ENCODE assay signal across 29 mouse cellular contexts in the genomic region with DNA sequence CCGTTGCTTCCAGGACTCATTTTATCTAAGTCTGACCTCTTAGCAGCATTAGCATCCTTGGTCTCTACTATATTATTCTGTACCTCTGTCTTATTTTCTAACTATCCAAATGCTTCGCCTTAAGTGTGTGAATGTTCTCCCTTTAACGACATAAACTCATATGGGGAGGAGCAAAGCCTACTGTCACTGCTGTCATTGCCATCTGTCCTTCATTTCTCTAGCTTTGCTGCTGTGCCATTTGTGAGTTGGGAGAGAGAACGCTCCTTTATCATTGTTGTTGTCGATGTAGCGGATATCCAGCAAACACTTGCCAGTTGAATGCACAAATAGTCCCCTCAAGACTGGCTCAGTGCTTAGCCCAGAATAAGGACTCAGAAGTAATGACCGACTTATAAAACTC.
DNase-seq lines count a peak whose midpoint lies in the region; ATAC-seq and TF ChIP-seq lines count a peak whose summit lies in the region.
"Had no signal": no experiment of that assay in that cellular context is flagged by ENCODE, and none has a peak within 500 bp of the region (broad histone marks: within the 10 kb centered on the region; RNA-seq: fewer than 3 reads in every experiment).

No protein-coding gene starts in this region.

- H3K36me3 ChIP-seq in embryonic facial prominence, embryonic 13.5 days: no peaks in the 10 kb centered on the region
- H3K36me3 ChIP-seq in embryonic facial prominence, embryonic 10.5 days (replicated peaks): no peaks in the 10 kb centered on the region
- H3K36me3 ChIP-seq: hindbrain, embryonic 12.5 days; liver, embryonic 15.5 days; lung, embryonic 15.5 days; midbrain, embryonic 10.5 days; stomach, embryonic 15.5 days had no signal

- H3K9me3 ChIP-seq in embryonic facial prominence, embryonic 13.5 days: no peaks in the 10 kb centered on the region
- no peaks in the 10 kb centered on the region for H3K9me3 ChIP-seq in embryonic facial prominence, embryonic 10.5 days
- H3K9me3 ChIP-seq: hindbrain, embryonic 12.5 days; liver, embryonic 15.5 days; lung, embryonic 15.5 days; midbrain, embryonic 10.5 days; stomach, embryonic 15.5 days had no signal

- peaks cover 19% of the 10 kb centered on the region for H3K4me1 ChIP-seq in embryonic facial prominence, embryonic 13.5 days
- peaks cover 17% of the 10 kb centered on the region for H3K4me1 ChIP-seq in embryonic facial prominence, embryonic 10.5 days
- H3K4me1 ChIP-seq in lung, adult 2 months (ENCODE audit: control insufficient read depth, insufficient read depth, low read length): no peaks in the 10 kb centered on the region
- H3K4me1 ChIP-seq: hindbrain, embryonic 12.5 days; liver, embryonic 15.5 days; stomach, embryonic 15.5 days had no signal

- TF ChIP-seq CTCF in layer of hippocampus, adult 2 months (conservative IDR thresholded peaks at IDR 0.05): no peak
- TF ChIP-seq CTCF in lung, adult 2 months (IDR thresholded peaks at IDR 0.05; ENCODE audit: insufficient read depth, low read length): no peak

- H3K4me2 ChIP-seq in embryonic facial prominence, embryonic 13.5 days: no peak overlapping the region
- H3K4me2 ChIP-seq: heart, embryonic 11.5 days; hindbrain, embryonic 12.5 days; liver, embryonic 15.5 days; lung, embryonic 15.5 days; stomach, embryonic 15.5 days had no signal

- ATAC-seq in embryonic facial prominence, embryonic 13.5 days (ENCODE audit: insufficient number of reproducible peaks, insufficient read depth, low FRiP score, low TSS enrichment, low read depth): no peak
- ATAC-seq: intestine, embryonic 16.5 days had no signal

- peak overlapping the region; percentile 17; the same call in 1 of the 2 replicates for H3K27ac ChIP-seq in embryonic facial prominence, embryonic 13.5 days
- no peak overlapping the region for H3K27ac ChIP-seq in embryonic facial prominence, embryonic 10.5 days (replicated peaks)
- peak overlapping the region; percentile 81 for H3K27ac ChIP-seq in layer of hippocampus, adult 2 months
- H3K27ac ChIP-seq: hindbrain, embryonic 12.5 days; kidney, postnatal 0 days; liver, embryonic 15.5 days; lung, embryonic 15.5 days; midbrain, embryonic 10.5 days had no signal

- TF ChIP-seq POLR2A in lung, adult 2 months (IDR thresholded peaks at IDR 0.05; ENCODE audit: borderline replicate concordance, extremely low read depth, low read depth, low read length): no peak

- H3K27me3 ChIP-seq in embryonic facial prominence, embryonic 13.5 days: no peaks in the 10 kb centered on the region
- no peaks in the 10 kb centered on the region for H3K27me3 ChIP-seq in embryonic facial prominence, embryonic 10.5 days (replicated peaks; ENCODE audit: low read depth, poor library complexity, severe bottlenecking)
- H3K27me3 ChIP-seq: CH12.LX; hindbrain, embryonic 12.5 days; liver, embryonic 15.5 days; lung, embryonic 15.5 days; stomach, embryonic 15.5 days had no signal

- no peak overlapping the region for H3K4me3 ChIP-seq in embryonic facial prominence, embryonic 13.5 days
- no peak overlapping the region for H3K4me3 ChIP-seq in embryonic facial prominence, embryonic 10.5 days
- no peak overlapping the region for H3K4me3 ChIP-seq in layer of hippocampus, adult 2 months
- H3K4me3 ChIP-seq in lung, adult 2 months (replicated peaks; ENCODE audit: extremely low read depth, low read depth, low read length): no peak overlapping the region
- H3K4me3 ChIP-seq: erythroblast, embryonic 14.5 days; hindbrain, embryonic 12.5 days; liver, embryonic 15.5 days; lung, embryonic 15.5 days; midbrain, embryonic 10.5 days; stomach, embryonic 15.5 days had no signal

- no peak for DNase-seq in embryonic facial prominence, embryonic 10.5 days (ENCODE audit: low spot score)
- peak; percentile 29 to 79 for DNase-seq in layer of hippocampus, adult 18-20 months (ENCODE audit: low spot score in 2 of 2)
- DNase-seq in layer of hippocampus, adult 9-10 months (ENCODE audit: low spot score): no peak
- DNase-seq in layer of hippocampus, adult 2 months (ENCODE audit: low spot score in 2 of 2): peak; percentile 54 to 60
- DNase-seq in layer of hippocampus, postnatal 36 days: peak; percentile 34 to 41
- no peak for DNase-seq in frontal cortex, postnatal 36 days (ENCODE audit: low spot score in 2 of 2)
- DNase-seq in lung, adult 2 months: no peak
- DNase-seq: adrenal gland, adult 8-10 months; cerebellum, adult 11-12 months; cerebellum, adult 9-11 months; embryo, embryonic 11 days; gastrocnemius, postnatal 25 days; heart, adult 11 months; heart, postnatal 36 days; kidney, adult 8-10 months; kidney, postnatal 4 days; right cerebral cortex, postnatal 14 days; thymus, postnatal 14 days had no signal

- no peak overlapping the region for H3K9ac ChIP-seq in embryonic facial prominence, embryonic 13.5 days
- H3K9ac ChIP-seq: hindbrain, embryonic 12.5 days; liver, embryonic 15.5 days; lung, embryonic 15.5 days; stomach, embryonic 15.5 days had no signal

- 83% methylated on average over 7 of the region's 7 CpGs for WGBS in embryonic facial prominence, embryonic 13.5 days
- WGBS in embryonic facial prominence, embryonic 10.5 days: 90% methylated on average over 7 of the region's 7 CpGs
- 87% methylated on average over 7 of the region's 7 CpGs for WGBS in lung, adult 2 months

Comparison
In these comparisons a context has a peak if more than half of its experiments do, and no peak if none do; other contexts are left out.
1. DNase-seq: peak in layer of hippocampus, adult 18-20 months (2 of 2), layer of hippocampus, adult 2 months (2 of 2) and layer of hippocampus, postnatal 36 days (2 of 2); none in embryonic facial prominence, embryonic 10.5 days (single experiment), layer of hippocampus, adult 9-10 months (single experiment), frontal cortex, postnatal 36 days (0 of 2) and lung, adult 2 months (single experiment).